Mouse (Mus musculus) gastrocnemius, postnatal 10 days (tissue): ENCODE measurements around the gene Wdr19. TPM values are rescaled to one million over a fixed set of nuclear protein-coding genes. Genes with fewer than 3 reads are reported as not detected.
"Not testable (repeated sequence)": the region's sequence is repeated elsewhere in the genome, so short reads cannot be mapped to it uniquely, and the experiment has no call there.

ENCODE experiments used
- DNase-seq: peaks from one replicate; pipeline ENCODE4 v3.0.0; 2021; ENCODE audit warnings: mixed read lengths
- total RNA-seq, 2 experiments: library from RNA; stranded (reverse); gene quantifications; 2 replicates each; pipeline ENCODE4 v1.2.3; 2021

Gene Wdr19
- total RNA-seq, 2 experiments from 2014 or later, result 2.3 to 3.1 TPM

DNA sequence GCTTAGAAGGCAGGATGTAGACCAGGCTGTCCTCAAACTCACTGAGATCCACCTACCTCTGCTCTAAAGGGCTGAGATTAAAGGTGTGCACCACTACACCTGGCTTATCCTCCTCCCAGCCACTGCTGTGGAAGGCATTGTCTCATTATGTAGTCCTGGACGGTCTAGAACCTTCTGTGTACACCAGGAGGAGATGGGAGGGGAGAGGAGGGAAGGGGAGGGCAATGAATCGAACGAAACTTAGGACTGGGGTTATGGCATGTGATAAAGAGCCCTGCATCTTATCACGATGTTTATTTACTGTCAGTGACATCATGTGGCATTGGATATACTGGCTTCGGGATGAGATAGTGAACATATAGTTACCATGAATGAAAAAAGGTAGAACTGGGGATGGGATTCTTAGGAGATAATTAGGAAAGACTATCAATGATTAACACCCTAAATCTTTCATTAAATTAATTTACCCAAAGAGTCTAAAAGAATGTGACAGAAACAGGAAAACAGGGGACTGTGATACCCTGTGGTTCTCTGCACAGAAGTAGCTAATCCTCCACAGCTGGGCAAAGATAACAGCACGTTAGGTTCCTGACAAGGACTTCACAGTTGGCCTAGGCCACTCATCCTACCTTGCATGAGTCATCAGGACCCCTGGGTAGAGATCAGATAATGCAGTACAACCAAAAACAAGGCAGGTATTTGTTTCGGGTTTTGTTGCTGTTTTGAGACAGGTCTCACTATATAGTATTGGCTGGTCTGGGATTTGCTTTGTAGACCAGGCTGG, 98.9 kb downstream of the Wdr19 start:
- DNase-seq, result no peak

- DNase-seq, result not testable (repeated sequence)
These were observed 100.1 kb downstream of the Wdr19 start for GRCm38 (mm10) chr5:65299623-65300022.

- no peak for DNase-seq
These were observed 100.6 kb downstream of the Wdr19 start for GRCm38 (mm10) chr5:65300121-65300520.

DNA sequence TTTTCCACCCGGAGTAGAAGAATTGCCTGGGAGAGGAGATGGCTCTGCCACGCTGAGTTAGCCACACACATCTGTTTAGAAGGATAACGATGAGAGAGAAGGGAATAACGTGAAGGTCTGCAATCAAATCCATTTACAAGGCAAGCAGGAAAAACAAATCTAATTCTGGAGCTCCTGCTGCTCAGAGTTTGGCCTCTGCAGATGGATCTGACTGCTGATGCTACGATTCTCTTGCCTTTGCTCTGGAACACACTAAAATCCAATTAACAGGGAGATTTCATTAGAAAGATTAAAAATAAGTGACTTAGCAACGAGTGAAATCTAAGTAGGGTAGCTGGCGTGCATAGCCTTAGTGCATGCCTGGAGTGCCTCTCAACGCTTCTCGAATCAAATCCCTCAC, 106.0 kb downstream of the Wdr19 start:
- no peak for DNase-seq

GRCm38 (mm10) chr5:65308208-65308607, 108.7 kb downstream of the Wdr19 start:
- no peak for DNase-seq

- no peak for DNase-seq
These were observed 109.4 kb downstream of the Wdr19 start for GRCm38 (mm10) chr5:65308866-65309265.

Other genes with a start within 250 kb of the Wdr19 start
- 1 to 10 TPM; 1.8 to 2.3 TPM for gene Tlr6, start 239.6 kb upstream of the Wdr19 start, total RNA-seq
- 10 to 100 TPM; 38.2 to 48.7 TPM for gene Fam114a1, start 229.6 kb upstream of the Wdr19 start, total RNA-seq
- gene Tmem156, start 107.6 kb upstream of the Wdr19 start, total RNA-seq, result under 1 TPM in 1 of 2 experiments, not detected in 1; 0.23 TPM
- 10 to 100 TPM; 12.1 to 15.1 TPM for gene Klhl5, start 92.2 kb upstream of the Wdr19 start, total RNA-seq
- 10 to 100 TPM; 21.5 to 26.1 TPM for gene Rfc1, start 136.0 kb downstream of the Wdr19 start, total RNA-seq
- gene Klb, start 148.6 kb downstream of the Wdr19 start, total RNA-seq, result under 1 TPM; 0.45 to 0.79 TPM
- 100 to 1,000 TPM; 830 to 872 TPM for gene Rpl9, start 191.7 kb downstream of the Wdr19 start, total RNA-seq
- 10 to 100 TPM; 47.6 to 52.4 TPM for gene Lias, start 191.8 kb downstream of the Wdr19 start, total RNA-seq
- gene Ugdh, start 236.3 kb downstream of the Wdr19 start, total RNA-seq, result 10 to 100 TPM; 20.7 to 24.6 TPM